Mouse (Mus musculus) hindbrain, embryonic 12.5 days (tissue): Measurements from ENCODE around the gene Smg6. TPM values are rescaled to one million over a fixed set of nuclear protein-coding genes. Genes with fewer than 3 reads are reported as not detected.

Source experiments
- ATAC-seq: fragments of 200-750 bp; cut with Nextera tagmentation; 2 replicates; pipeline ENCODE4 v1.8.0; 2017; ENCODE audit warnings: moderate TSS enrichment; ENCODE audit not compliant: low FRiP score
- H3K27ac ChIP-seq: fragments of 300-500 bp; sonication (generic); 2 replicates; pipeline ENCODE4 v1.5.1; 2016; ENCODE audit warnings: mild to moderate bottlenecking
- H3K27me3 ChIP-seq: fragments of 300-500 bp; sonication (generic); 2 replicates; pipeline ENCODE4 v1.6.1; 2016; ENCODE audit warnings: mild to moderate bottlenecking
- H3K36me3 ChIP-seq: fragments of 300-500 bp; sonication (generic); 2 replicates; pipeline ENCODE4 v1.6.1; 2016; ENCODE audit warnings: mild to moderate bottlenecking
- H3K4me1 ChIP-seq: fragments of 300-500 bp; sonication (generic); 2 replicates; pipeline ENCODE4 v1.6.1; 2016
- H3K4me2 ChIP-seq: fragments of 300-500 bp; sonication (generic); replicated peaks from 2 replicates; pipeline ENCODE4 v1.6.1; 2016; ENCODE audit warnings: mild to moderate bottlenecking
- H3K4me3 ChIP-seq: fragments of 300-500 bp; sonication (generic); 2 replicates; pipeline ENCODE4 v1.5.1; 2016; ENCODE audit warnings: mild to moderate bottlenecking
- H3K9ac ChIP-seq: fragments of 300-500 bp; sonication (generic); 2 replicates; pipeline ENCODE4 v1.6.1; 2016; ENCODE audit warnings: mild to moderate bottlenecking, moderate library complexity
- H3K9me3 ChIP-seq: fragments of 300-500 bp; sonication (generic); replicated peaks from 2 replicates; pipeline ENCODE4 v1.6.1; 2016; ENCODE audit warnings: mild to moderate bottlenecking
- WGBS: fragments of 180-500 bp; shearing (Covaris S2); methylation state at CpG from one replicate; pipeline ENCODE4 v1.1.7; 2016; 5-methylcytosine and 5-hydroxymethylcytosine counted together
- polyA plus RNA-seq: library from polyadenylated mRNA; unstranded; fragments of >200 nt; fragmentation: Nextera tagmentation; extraction: Ambion mirVana; gene quantifications from 2 replicates; pipeline ENCODE4 v1.2.1, GENCODE M21; 2016

Gene Smg6
- polyA plus RNA-seq, 1 experiment from 2014 or later: 23.6 TPM

- Histone ChIP-seq H3K4me3 (peak overlapping the region; percentile 71), H3K4me2 (peak overlapping the region; percentile 71), H3K4me1 (peaks cover 41% of the 10 kb centered on the region), H3K27me3 (peaks cover 38% of the 10 kb centered on the region), H3K9ac (peak overlapping the region; percentile 67), H3K27ac (no peak overlapping the region), H3K36me3 (no peaks in the 10 kb centered on the region), H3K9me3 (no peaks in the 10 kb centered on the region)
- WGBS: under 1% methylated on average over 22 of the region's 22 CpGs
- peak; percentile 24 for ATAC-seq
Observed at GRCm38 (mm10) chr11:75189713-75190370, 264.2 kb downstream of the Smg6 start.

- no peak overlapping the region for H3K27ac ChIP-seq
- no peaks in the 10 kb centered on the region for H3K9me3 ChIP-seq
- peak overlapping the region; percentile 67 for H3K9ac ChIP-seq
- H3K4me3 ChIP-seq: peak overlapping the region; percentile 71
- peaks cover 43% of the 10 kb centered on the region for H3K27me3 ChIP-seq
- peak overlapping the region; percentile 71 for H3K4me2 ChIP-seq
- H3K4me1 ChIP-seq: peaks cover 41% of the 10 kb centered on the region
- 1% methylated on average over 24 of the region's 24 CpGs for WGBS
- H3K36me3 ChIP-seq: no peaks in the 10 kb centered on the region
- ATAC-seq: peak; percentile 71
Observed at GRCm38 (mm10) chr11:75190371-75190724, 264.7 kb downstream of the Smg6 start.

GRCm38 (mm10) chr11:75190905-75191441 is 265.4 kb downstream of the Smg6 start, which contains the start of gene Dph1:
Gene Dph1 (minus strand): TSS chr11:75191241.
- WGBS: 55% methylated on average over 5 of the region's 5 CpGs
- H3K4me3 ChIP-seq: peak within 1 kb of the TSS; percentile 71

DNA sequence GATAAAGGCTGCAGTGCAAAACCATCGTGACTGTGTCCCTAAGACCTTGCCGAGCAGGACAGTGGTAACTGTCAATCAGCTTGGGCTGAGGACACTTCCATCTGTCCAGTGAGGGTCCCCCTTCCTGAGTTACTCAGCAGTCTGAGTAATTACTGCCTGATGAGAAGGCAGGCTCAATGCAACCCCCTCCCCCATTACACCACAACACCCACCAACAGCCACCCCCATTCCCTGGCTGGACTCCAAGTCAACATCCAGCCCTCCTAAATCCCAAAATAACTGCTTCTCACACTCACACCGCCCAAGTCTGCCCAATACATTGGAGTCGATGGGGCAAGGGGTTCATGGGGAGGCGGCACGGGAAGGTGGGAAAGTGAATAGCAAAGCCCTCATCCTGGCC is 266.2 kb downstream of the Smg6 start:
- H3K4me3 ChIP-seq: no peak overlapping the region
- WGBS: 66% methylated on average over 6 of the region's 6 CpGs
- H3K9ac ChIP-seq: no peak overlapping the region
- ATAC-seq: no peak
- no peak overlapping the region for H3K4me2 ChIP-seq
- no peaks in the 10 kb centered on the region for H3K36me3 ChIP-seq
- H3K27ac ChIP-seq: no peak overlapping the region
- H3K9me3 ChIP-seq: no peaks in the 10 kb centered on the region
- peaks cover 46% of the 10 kb centered on the region for H3K4me1 ChIP-seq
- peaks cover 58% of the 10 kb centered on the region for H3K27me3 ChIP-seq

More at GRCm38 (mm10) chr11:75190905-75191441, 265.4 kb downstream of the Smg6 start, which contains the start of gene Dph1:
- peak within 1 kb of the TSS; percentile 71 for H3K4me2 ChIP-seq
- peaks cover 44% of the 10 kb centered on the region for H3K4me1 ChIP-seq
- no peaks in the 10 kb centered on the region for H3K9me3 ChIP-seq
- ATAC-seq: no peak
- H3K9ac ChIP-seq: peak within 1 kb of the TSS; percentile 67
- no peak within 1 kb of the TSS for H3K27ac ChIP-seq
- H3K27me3 ChIP-seq: peaks cover 50% of the 10 kb centered on the region
- no peaks in the 10 kb centered on the region for H3K36me3 ChIP-seq

- Histone ChIP-seq H3K27ac (no peak overlapping the region), H3K36me3 (no peaks in the 10 kb centered on the region), H3K4me2 (peak overlapping the region; percentile 77), H3K4me3 (peak overlapping the region; percentile 48), H3K27me3 (peaks cover 66% of the 10 kb centered on the region), H3K9me3 (no peaks in the 10 kb centered on the region), H3K9ac (peak overlapping the region; percentile 57; the same call in 1 of the 2 replicates), H3K4me1 (peaks cover 46% of the 10 kb centered on the region)
- WGBS: 21% methylated on average over 13 of the region's 13 CpGs
- 0 out of 2 replicates have a peak, but pooled peaks have one; percentile 39 for ATAC-seq
Observed at GRCm38 (mm10) chr11:75192336-75193214, 267.0 kb downstream of the Smg6 start.

DNA sequence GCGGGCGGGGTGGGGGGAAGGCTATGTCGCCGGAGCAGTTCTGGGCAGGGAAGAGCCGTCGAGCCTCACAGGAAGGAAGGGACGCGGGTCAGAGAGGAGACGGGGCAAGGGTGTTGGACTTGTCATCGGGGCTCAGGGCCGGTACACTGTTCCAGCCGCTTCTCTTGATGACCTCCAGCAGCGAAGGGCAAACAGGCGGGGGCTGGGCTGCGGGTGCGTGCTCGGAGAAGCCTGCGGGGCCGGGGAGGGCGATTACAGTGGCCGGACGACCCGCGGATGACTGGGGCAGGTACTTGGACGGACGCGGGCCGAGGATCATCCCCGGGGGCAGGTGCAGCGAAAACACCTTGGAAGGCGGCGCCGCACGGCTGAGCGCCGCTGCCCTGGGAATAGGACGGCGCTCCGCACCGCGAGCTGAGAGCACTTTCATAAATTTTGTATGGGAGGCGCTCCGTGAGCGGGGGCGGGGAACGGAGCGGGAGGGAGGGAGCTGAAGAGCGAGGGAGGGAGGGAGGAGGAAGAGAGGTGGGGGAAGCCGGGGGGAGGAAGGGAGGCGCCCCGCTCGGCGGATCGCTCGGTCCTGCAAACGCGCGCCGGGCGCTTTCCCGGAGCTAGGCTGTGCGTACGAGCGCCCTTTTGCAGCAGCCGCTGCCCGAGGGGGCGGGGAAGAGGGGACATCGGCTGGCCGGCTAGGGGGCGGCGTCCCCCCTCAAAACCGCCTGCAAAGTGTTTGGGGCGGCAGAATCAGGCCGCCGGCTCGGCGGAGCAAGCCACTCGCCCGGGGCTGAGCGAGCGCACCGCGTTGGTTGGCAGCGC is 267.8 kb downstream of the Smg6 start, which contains the start of gene Rtn4rl1:
Rtn4rl1 (plus strand) TSS at position 528 of the 816 bp plus-strand sequence.
- ATAC-seq: peak; percentile 35; the same call in 1 of the 2 replicates
- Histone ChIP-seq H3K9ac (peak within 1 kb of the TSS; percentile 57), H3K27me3 (peaks cover 74% of the 10 kb centered on the region), H3K36me3 (no peaks in the 10 kb centered on the region), H3K9me3 (no peaks in the 10 kb centered on the region), H3K27ac (0 out of 2 replicates have a peak within 1 kb of the TSS, but pooled peaks have one; percentile 7), H3K4me1 (peaks cover 46% of the 10 kb centered on the region), H3K4me3 (peak within 1 kb of the TSS; percentile 48), H3K4me2 (peak within 1 kb of the TSS; percentile 77)
- WGBS: under 1% methylated on average over 82 of the region's 84 CpGs

- Histone ChIP-seq H3K4me3 (peak overlapping the region; percentile 48), H3K9me3 (no peaks in the 10 kb centered on the region), H3K4me2 (peak overlapping the region; percentile 77), H3K27me3 (peaks cover 81% of the 10 kb centered on the region), H3K36me3 (no peaks in the 10 kb centered on the region), H3K27ac (0 out of 2 replicates have a peak overlapping the region, but pooled peaks have one; percentile 7), H3K9ac (peak overlapping the region; percentile 57), H3K4me1 (peaks cover 44% of the 10 kb centered on the region)
- ATAC-seq: no peak
- WGBS: under 1% methylated on average over 52 of the region's 52 CpGs
Observed at GRCm38 (mm10) chr11:75194121-75194849, 268.7 kb downstream of the Smg6 start.

DNA sequence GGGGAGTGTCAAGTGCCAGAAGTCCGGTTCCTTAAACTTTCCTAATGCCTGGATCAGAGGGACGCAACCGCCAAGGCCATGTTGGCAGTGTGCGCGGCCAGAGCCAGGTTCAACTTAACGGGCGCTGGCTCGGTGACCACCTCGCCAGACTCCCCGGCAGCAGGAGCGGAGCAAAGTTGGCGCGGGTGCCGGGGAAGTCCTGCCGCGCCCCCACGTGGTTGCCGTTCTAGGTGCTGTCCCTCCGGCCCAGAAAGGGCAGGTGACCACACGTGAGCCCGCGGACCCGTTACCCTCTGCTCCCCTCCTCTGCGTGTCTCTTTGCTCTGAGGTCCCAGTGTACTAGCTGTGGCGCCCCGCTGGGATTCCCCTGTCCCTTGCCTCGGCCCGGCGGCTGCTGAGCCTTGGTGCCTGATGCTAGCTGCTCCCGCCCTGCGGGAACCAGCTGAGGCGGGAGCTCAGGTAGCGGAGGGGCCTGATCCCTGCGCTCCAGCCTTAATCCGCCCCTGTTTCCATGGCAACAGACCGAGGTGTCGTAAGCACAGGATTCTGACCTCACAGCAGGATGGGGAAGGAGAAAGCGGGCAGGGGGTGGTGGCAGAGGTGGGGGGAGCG is 269.3 kb downstream of the Smg6 start:
- no peak for ATAC-seq
- Histone ChIP-seq H3K27me3 (peaks cover 86% of the 10 kb centered on the region), H3K9ac (peak overlapping the region; percentile 57), H3K9me3 (no peaks in the 10 kb centered on the region), H3K4me3 (peak overlapping the region; percentile 48), H3K4me1 (peaks cover 38% of the 10 kb centered on the region), H3K4me2 (peak overlapping the region; percentile 77), H3K36me3 (no peaks in the 10 kb centered on the region), H3K27ac (no peak overlapping the region)
- WGBS: under 1% methylated on average over 37 of the region's 39 CpGs

GRCm38 (mm10) chr11:75196131-75196530 is 270.5 kb downstream of the Smg6 start:
- no peak overlapping the region for H3K9ac ChIP-seq
- peaks cover 91% of the 10 kb centered on the region for H3K27me3 ChIP-seq
- ATAC-seq: no peak
- peak overlapping the region; percentile 77; the same call in 1 of the 2 replicates for H3K4me2 ChIP-seq
- no peak overlapping the region for H3K27ac ChIP-seq
- H3K4me3 ChIP-seq: no peak overlapping the region
- no peaks in the 10 kb centered on the region for H3K36me3 ChIP-seq
- H3K4me1 ChIP-seq: peaks cover 35% of the 10 kb centered on the region
- no peaks in the 10 kb centered on the region for H3K9me3 ChIP-seq
- 53% methylated on average over 6 of the region's 6 CpGs for WGBS

GRCm38 (mm10) chr11:75197956-75198355 is 272.3 kb downstream of the Smg6 start:
- Histone ChIP-seq H3K36me3 (no peaks in the 10 kb centered on the region), H3K4me1 (peaks cover 38% of the 10 kb centered on the region), H3K9ac (no peak overlapping the region), H3K4me2 (no peak overlapping the region), H3K9me3 (no peaks in the 10 kb centered on the region), H3K27ac (no peak overlapping the region), H3K4me3 (no peak overlapping the region), H3K27me3 (peaks cover 78% of the 10 kb centered on the region)
- WGBS: 20% methylated on average over 7 of the region's 7 CpGs
- ATAC-seq: no peak
